Mouse (Mus musculus) spleen, postnatal 14 days (tissue): Measurements from ENCODE around the gene Arid1a.
"Not testable (repeated sequence)": the region's sequence is repeated elsewhere in the genome, so short reads cannot be mapped to it uniquely, and the experiment has no call there.

ENCODE experiments used
- DNase-seq, 2 experiments: peaks; one replicate each; pipeline ENCODE4 v3.0.0; 2021 to 2022; ENCODE audit warnings: low spot score in 2 of 2

Arid1a gene

GRCm38 (mm10) chr4:133674331-133674695 is 82.3 kb downstream of the Arid1a start:
- no peak for DNase-seq

DNA sequence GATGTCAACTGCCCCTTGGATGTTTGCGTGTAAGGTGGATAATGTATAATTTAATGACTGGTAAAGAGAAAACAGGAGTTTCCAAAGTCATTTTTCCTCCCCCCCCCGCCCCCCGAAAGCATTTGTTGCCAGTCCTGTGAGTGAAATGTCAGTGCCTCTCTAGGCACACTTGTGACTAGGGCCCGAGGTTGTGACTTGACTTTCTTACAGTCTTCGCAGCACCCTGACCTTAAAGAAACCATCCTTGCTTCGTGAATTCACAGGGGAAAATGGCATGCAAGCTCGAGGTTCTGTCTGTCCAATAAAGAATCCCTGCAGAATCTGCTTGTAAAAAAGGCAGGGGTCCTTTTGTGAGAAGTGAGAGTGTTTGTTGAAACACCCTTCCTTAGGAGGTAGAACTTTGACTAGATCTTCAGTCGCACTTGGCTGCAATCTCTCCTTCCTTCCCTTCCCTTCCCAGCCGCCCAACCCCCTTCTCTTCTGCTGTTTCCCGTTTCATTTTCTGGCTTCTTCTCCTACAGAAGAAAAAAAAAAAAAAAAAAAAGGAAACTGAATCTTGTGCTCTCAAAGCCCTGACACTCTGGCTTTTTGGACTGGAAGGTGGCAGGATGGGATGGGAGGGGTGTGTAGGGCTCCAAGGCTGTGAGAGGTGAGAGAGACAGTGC is 82.8 kb downstream of the Arid1a start:
- DNase-seq, result no peak

DNA sequence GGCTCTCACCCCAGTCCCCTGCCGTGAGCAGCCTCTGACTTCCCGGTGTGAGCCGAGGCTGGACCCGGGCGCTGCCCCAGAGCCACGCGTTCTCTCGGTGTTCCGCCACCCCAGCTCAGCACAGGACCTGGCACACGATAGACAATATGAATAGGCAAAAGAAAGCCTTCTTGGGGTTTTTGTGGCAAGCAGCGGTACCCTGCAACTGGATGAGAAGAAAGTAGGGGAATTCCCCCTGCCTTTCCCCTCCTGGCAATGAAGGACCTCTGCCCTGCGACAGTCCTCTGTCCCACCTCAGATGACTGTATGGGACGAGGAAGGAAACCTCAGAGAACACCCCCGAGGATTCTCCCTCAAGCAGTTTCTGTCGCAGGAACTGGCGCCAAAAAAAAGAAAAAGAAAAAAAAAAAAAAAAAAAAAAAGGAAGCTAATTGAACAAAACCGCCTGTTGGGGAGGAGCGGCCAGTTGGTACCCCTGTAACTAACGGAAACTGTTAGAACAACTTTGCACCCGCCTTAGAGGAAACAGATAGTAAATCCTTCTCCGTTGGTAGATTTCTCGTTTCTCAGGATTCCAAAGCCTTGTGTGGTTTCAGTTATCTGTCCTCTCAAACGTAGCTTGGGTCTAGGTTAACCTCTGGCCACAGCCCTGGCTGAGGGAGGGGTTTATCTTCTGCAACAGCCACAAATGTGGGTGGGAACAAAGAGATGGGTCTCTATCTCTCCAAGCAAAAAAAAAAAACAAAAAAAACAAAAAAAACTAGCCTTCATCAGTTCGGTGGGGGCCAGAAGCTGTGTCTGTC is 83.5 kb downstream of the Arid1a start:
- no peak for DNase-seq

DNA sequence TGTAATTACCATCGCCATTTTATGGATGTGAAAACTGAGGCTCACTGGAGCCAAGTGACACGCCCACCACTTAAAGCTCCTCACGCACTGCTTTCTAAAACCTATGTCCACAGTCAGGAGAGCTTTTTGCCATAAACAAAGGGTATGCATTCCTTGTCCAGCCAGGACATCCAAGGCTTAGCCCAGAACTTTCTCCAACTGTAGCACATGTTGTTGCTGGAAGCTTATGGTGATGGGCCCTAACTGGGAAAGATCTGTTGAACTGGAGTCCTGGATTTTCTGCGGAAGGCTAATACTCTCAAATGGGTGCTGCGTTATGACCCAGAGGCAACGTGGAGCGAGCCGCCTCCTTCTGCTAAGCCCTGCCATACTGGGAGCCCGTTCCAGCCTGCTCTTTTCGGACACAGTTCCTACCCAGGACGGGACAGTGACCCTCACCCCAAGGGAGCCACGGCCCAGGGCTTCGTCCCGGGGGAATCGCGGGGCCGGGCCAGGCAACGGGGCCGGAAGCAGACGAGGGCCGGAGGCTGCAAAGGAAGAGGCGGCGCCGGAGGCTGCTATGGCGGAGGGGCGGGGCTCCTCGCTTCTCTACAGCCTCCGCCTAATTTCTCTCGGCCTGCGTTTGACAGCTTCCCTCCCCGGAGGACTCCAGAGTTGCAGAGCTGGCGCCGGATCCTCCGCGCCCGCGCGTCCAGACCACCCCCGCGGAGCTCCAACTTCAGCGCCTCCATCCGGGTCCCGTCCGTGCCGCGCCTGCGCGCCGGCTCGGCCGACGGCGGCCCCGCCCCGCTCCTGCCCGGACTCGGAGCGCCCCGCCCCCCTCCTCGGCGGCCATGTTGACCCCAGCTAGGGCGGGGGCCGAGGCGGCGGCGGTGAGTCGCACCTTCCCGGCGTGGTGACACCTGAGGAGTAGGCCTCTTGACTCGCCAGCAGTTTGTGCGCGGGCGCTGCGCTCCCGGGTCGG is 84.4 kb downstream of the Arid1a start, which contains the start of gene Pigv:
TSS of gene Pigv (minus strand) at position 767 of the 964 bp plus-strand sequence.
- peak; percentile 85 to 92 for DNase-seq

DNA sequence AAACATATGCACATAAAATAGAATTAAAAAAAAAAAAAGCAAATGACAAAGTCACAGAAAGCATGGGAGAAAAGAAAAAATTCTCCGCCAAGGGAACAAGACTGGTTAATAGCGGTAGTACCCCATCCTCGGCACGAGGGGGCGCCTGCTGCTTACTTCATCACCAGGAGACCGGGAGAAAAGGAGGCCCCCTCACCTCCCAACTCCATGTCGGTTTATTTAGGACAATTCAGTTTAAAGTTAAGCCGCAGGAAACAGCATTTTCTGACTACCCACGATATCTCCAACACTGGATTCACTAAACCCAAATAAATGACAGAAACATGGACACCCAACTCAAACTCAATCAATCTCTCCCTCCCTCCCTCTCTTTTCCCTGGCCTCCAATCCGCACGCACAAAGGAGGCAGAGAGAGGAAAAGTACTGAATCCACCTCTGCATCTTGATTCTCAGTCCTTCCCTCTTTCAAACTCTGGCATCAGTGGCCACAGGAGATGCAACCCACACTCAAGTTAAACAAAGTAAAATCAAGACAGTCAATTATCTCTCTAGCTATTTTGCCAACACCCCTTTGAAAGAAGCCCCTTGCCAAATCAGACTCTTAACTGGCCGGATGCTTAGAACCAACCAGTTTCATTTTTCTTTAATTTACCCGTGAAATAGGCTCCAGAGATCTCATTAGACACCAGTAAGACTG is 85.2 kb downstream of the Arid1a start:
- DNase-seq, result peak; percentile 66 to 76

- DNase-seq, result no peak
Observed at GRCm38 (mm10) chr4:133669652-133670210, 86.8 kb downstream of the Arid1a start.

GRCm38 (mm10) chr4:133668537-133668936 is 88.0 kb downstream of the Arid1a start:
- DNase-seq, result no peak

- no peak for DNase-seq
Observed at GRCm38 (mm10) chr4:133666199-133666598, 90.4 kb downstream of the Arid1a start.

GRCm38 (mm10) chr4:133665118-133665517 is 91.5 kb downstream of the Arid1a start:
- DNase-seq, result no peak

DNA sequence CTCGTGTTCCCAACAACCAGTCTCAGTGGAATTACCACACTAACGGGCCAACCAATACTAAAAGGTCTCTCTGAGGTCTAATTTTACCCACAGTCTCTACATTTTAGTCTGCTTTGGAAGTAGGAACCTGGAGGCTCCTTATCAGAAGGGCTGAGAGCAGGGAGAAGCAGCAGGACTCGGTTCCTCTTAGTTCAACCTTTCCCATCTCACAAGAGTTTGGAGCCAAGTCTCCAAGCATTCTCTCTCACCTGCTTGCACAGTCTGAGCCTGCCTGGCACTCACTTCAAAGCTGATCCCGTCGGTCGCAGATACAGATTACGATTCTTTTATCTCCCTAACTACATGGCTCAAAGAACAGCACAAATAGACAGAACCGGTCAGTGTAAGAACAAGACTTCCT is 93.6 kb downstream of the Arid1a start:
- DNase-seq, result no peak

- DNase-seq, result no peak
Observed at GRCm38 (mm10) chr4:133662421-133662820, 94.1 kb downstream of the Arid1a start.

GRCm38 (mm10) chr4:133660193-133661155 is 96.1 kb downstream of the Arid1a start:
- DNase-seq, result no peak

DNA sequence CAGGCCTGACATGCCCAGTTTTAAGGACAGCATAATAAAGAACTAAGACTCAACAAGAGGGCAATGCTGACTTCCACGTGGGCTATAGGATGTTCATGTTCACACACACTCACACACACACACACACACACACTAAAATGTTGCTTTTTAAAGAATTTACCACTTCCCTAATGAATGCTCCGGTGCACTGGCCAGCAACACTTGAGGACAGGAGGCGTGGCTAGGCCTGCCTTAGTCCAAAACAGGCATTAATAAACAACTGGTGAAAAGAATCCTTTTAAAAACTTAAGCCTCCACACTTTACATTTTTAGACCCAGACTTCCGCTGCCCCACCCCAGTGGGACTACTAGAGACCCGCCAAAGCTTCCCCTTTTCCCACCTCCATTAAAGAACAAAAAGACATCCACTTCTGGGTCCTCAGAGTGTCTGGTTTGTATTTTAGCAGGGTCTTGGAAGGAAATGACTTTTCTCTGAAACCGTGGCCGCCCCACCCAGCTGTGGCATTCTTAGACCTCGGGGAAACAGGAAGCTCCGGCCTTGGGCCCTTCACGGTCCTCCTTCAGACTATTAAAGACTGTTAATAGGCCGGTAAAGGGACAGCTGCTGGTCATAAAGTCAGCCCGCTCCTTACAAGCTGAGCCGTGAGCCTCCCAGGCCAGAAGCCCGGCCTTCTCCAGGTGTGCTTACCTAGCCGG is 96.9 kb downstream of the Arid1a start:
- DNase-seq, result peak; percentile 45 to 56

GRCm38 (mm10) chr4:133658729-133659128 is 97.8 kb downstream of the Arid1a start:
- DNase-seq, result no peak

GRCm38 (mm10) chr4:133657829-133658458 is 98.6 kb downstream of the Arid1a start:
- no peak for DNase-seq

DNA sequence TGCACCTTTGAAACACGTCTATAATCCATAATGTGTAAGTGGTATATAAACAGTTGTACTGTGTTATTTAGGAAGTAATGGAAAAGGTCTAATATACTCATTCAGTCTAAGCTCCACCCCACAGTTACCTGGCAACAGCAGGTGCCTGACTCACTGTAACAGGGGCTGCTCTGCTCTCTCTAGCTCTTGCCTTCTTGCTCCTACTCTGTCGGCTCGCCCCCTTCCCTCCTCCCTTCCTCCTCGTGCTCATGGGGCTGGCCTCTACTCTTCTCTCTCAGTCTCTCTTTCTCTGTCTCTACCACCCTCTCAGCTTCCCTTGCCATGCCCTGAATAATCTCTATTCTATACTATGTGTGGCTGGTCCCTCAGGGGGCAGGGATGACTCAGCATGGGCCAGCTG is 99.6 kb downstream of the Arid1a start:
- DNase-seq, result no peak

DNA sequence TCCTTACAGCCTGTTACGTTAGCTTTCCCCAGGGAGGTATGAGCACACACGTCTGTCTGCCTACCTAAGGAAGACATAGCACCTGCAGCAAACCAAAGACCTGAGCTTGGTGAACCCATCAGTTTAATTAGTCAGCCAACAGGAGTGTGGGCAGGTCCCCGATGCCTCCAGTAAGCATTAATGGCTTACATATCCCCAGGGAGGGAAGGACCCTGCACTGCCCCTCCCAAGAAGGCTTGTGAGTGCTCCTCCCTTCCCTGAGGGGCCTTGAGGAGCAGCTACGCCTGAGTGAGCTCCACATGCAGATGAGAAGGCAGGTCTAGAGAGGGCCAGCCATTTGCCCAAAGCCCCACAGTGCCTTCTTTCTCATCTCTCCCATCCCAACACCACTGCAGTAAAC is 100.3 kb downstream of the Arid1a start:
- no peak for DNase-seq

DNA sequence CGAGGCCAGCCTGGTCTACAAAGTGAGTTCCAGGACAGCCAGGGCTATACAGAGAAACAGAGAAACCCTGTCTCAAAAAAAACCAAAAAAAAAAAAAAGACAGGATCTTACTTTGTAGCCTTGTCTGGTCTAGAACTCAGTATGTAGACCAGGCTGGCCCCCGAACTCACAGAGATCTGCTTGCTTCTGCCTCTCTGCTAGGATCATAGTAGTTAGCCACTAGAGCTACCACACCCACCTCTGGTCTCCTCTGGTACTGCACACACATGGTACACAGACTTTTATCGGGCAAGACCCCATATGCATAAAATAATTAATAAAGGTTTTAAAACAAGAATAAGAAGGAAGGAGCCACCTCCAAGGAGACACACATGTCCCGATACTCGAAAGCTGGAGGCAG is 102.5 kb downstream of the Arid1a start:
- not testable (repeated sequence) for DNase-seq

- no peak for DNase-seq
Observed at GRCm38 (mm10) chr4:133652746-133653145, 103.8 kb downstream of the Arid1a start.
